Mouse (Mus musculus) liver, embryonic 11.5 days (tissue): ENCODE data around the gene Hoxa7. TPM values are rescaled to one million over a fixed set of nuclear protein-coding genes. Genes with fewer than 3 reads are reported as not detected.

Experiments used
- ATAC-seq: fragments of 200-750 bp; cut with Nextera tagmentation; replicated peaks from 2 replicates; pipeline ENCODE4 v1.8.0; 2017; ENCODE audit warnings: moderate number of reproducible peaks, mild to moderate bottlenecking, moderate TSS enrichment, moderate library complexity; ENCODE audit not compliant: low FRiP score
- DNase-seq: peaks from one replicate; pipeline ENCODE4 v3.0.0-alpha.2; 2017; ENCODE audit warnings: low spot score
- H3K27ac ChIP-seq: fragments of 300-500 bp; sonication (generic); 2 replicates; pipeline ENCODE4 v1.5.1; 2014; ENCODE audit warnings: mild to moderate bottlenecking, low read depth, low read length, control low read depth
- H3K27me3 ChIP-seq: fragments of 300-500 bp; sonication (generic); replicated peaks from 2 replicates; pipeline ENCODE4 v1.6.1; 2014; ENCODE audit warnings: low read length, mixed read lengths; ENCODE audit not compliant: control insufficient read depth, insufficient read depth
- H3K36me3 ChIP-seq: fragments of 300-500 bp; sonication (generic); 2 replicates; pipeline ENCODE4 v1.6.1; 2014; ENCODE audit warnings: mild to moderate bottlenecking, low read length, moderate library complexity, mixed read lengths; ENCODE audit not compliant: control insufficient read depth, insufficient read depth
- H3K4me1 ChIP-seq: fragments of 300-500 bp; sonication (generic); replicated peaks from 2 replicates; pipeline ENCODE4 v1.6.1; 2014; ENCODE audit warnings: low read length, mixed read lengths; ENCODE audit not compliant: control insufficient read depth, insufficient read depth
- H3K4me2 ChIP-seq: fragments of 300-500 bp; sonication (generic); 2 replicates; pipeline ENCODE4 v1.6.1; 2014; ENCODE audit warnings: mild to moderate bottlenecking, control low read depth, moderate library complexity
- H3K4me3 ChIP-seq: fragments of 300-500 bp; sonication (generic); 2 replicates; pipeline ENCODE4 v1.5.1; 2014; ENCODE audit warnings: low read depth, low read length, control low read depth
- H3K9ac ChIP-seq: fragments of 300-500 bp; sonication (generic); 2 replicates; pipeline ENCODE4 v1.6.1; 2014; ENCODE audit warnings: low read depth, low read length, control low read depth
- H3K9me3 ChIP-seq: fragments of 300-500 bp; sonication (generic); 2 replicates; pipeline ENCODE4 v1.6.1; 2016; ENCODE audit warnings: low read length, inconsistent platforms, mixed read lengths; ENCODE audit not compliant: control insufficient read depth
- WGBS: fragments of 180-500 bp; shearing (Covaris S2); extraction: QIAGEN DNeasy Blood & Tissue Kit; methylation state at CpG from one replicate; pipeline ENCODE4 v1.1.7; 2014; 5-methylcytosine and 5-hydroxymethylcytosine counted together
- polyA plus RNA-seq: library from polyadenylated mRNA; unstranded; fragments of >200 nt; fragmentation: Nextera tagmentation; extraction: Ambion mirVana; gene quantifications from 2 replicates; pipeline ENCODE4 v1.2.1, GENCODE M21; 2014

The Hoxa7 gene
- polyA plus RNA-seq, 1 experiment from 2014 or later: 2.7 TPM

- Histone ChIP-seq H3K27me3 (peaks cover 97% of the 10 kb centered on the region), H3K9ac (peak overlapping the region; percentile 47; the same call in 1 of the 2 replicates), H3K9me3 (no peaks in the 10 kb centered on the region), H3K4me3 (0 out of 2 replicates have a peak overlapping the region, but pooled peaks have one; percentile 2), H3K4me2 (peak overlapping the region; percentile 47), H3K4me1 (peaks cover 17% of the 10 kb centered on the region), H3K27ac (peak overlapping the region; percentile 61), H3K36me3 (no peaks in the 10 kb centered on the region)
- ATAC-seq: no peak
- 16% methylated on average over 16 of the region's 16 CpGs for WGBS
- peak; percentile 42 for DNase-seq
Observed at GRCm38 (mm10) chr6:52169499-52170165, 52.0 kb downstream of the Hoxa7 start.

DNA sequence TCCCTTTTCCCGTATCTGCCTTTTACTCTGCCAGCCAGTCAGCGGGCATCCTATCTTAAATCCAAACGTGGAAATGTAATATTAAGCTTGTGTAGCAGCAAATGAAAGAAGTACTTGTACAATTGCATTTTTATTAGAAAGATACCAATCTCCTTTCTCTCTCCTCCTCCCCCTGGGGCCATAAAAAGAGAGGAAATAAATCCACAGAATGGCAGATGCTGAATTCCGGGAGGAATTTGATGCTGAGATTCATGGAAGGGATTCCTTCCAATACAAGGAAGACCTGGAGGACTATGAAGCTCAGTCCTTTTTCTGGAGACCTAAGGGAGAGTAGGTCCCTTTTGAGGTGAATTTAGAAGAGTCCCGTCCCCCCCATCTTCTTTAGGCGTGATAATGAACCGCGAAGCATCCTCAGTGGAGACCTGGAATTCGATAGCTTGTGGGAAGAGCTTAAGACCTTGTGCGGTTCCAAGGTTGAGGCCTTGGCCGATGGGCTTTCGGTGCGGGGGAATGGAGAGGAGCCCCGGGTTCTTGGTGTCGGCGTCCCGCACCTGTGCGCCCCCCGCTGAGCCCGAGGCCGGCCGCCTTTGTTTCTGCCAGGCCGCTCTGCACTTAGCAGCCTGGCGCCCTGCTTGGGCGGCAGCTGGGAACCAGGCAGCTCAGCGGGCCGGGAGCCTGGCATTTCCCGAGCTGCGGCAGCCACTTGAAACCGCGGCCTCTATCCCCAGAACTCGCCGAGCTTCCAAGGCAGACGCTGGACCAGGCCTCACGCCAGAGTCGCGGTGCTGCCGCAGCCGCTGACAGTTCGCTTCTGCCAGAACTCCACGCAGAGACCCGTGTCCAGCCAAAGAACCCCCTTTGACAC lies 53.2 kb downstream of the Hoxa7 start:
- no peaks in the 10 kb centered on the region for H3K9me3 ChIP-seq
- ATAC-seq: no peak
- peak overlapping the region; percentile 73 for H3K27ac ChIP-seq
- H3K4me1 ChIP-seq: peaks cover 17% of the 10 kb centered on the region
- WGBS: 4% methylated on average over 42 of the region's 42 CpGs
- peak overlapping the region; percentile 32 for H3K4me3 ChIP-seq
- DNase-seq: peak; percentile 45
- peaks cover 99% of the 10 kb centered on the region for H3K27me3 ChIP-seq
- peak overlapping the region; percentile 55 for H3K4me2 ChIP-seq
- peak overlapping the region; percentile 58 for H3K9ac ChIP-seq
- no peaks in the 10 kb centered on the region for H3K36me3 ChIP-seq

GRCm38 (mm10) chr6:52167736-52168161 lies 53.9 kb downstream of the Hoxa7 start:
- Histone ChIP-seq H3K4me1 (peaks cover 17% of the 10 kb centered on the region), H3K9ac (peak overlapping the region; percentile 15; the same call in 1 of the 2 replicates), H3K4me3 (no peak overlapping the region; the same call in 1 of the 2 replicates), H3K36me3 (no peaks in the 10 kb centered on the region), H3K27ac (no peak overlapping the region; the same call in 1 of the 2 replicates), H3K27me3 (peaks cover 99% of the 10 kb centered on the region), H3K4me2 (peak overlapping the region; percentile 55), H3K9me3 (no peaks in the 10 kb centered on the region)
- no peak for ATAC-seq
- DNase-seq: no peak
- 13% methylated on average over 14 of the region's 14 CpGs for WGBS

DNA sequence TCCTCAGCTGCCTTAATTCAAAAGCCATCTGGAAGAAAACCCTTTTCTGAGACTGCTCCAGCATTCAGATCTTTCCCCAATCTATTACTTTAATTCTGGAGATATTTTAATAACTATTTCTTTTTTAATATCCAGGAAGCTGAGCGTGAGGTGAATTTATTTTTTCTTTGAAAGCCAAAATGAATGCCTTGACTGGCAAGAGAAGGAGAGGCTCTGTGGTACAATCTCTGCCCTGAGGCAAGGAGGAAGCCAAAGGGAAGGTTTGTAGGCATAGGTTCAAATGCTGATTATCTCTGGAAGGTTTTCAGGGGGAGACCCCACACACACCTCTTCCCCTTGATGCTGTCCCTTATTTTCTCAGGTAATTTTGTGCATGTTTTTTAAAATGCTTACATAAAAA lies 54.5 kb downstream of the Hoxa7 start:
- no peak for ATAC-seq
- peak overlapping the region; percentile 55 for H3K4me2 ChIP-seq
- H3K4me3 ChIP-seq: no peak overlapping the region
- no peak overlapping the region for H3K9ac ChIP-seq
- peak overlapping the region; percentile 78; the same call in 1 of the 2 replicates for H3K27ac ChIP-seq
- no peaks in the 10 kb centered on the region for H3K9me3 ChIP-seq
- H3K36me3 ChIP-seq: no peaks in the 10 kb centered on the region
- 32% methylated on average over 1 of the region's 1 CpGs for WGBS
- peaks cover 14% of the 10 kb centered on the region for H3K4me1 ChIP-seq
- peaks cover 99% of the 10 kb centered on the region for H3K27me3 ChIP-seq
- DNase-seq: no peak

- Histone ChIP-seq H3K4me1 (peaks cover 12% of the 10 kb centered on the region), H3K27me3 (peaks cover 99% of the 10 kb centered on the region), H3K4me2 (peak overlapping the region; percentile 55), H3K36me3 (no peaks in the 10 kb centered on the region), H3K9me3 (no peaks in the 10 kb centered on the region), H3K9ac (no peak overlapping the region), H3K27ac (peak overlapping the region; percentile 78), H3K4me3 (no peak overlapping the region)
- ATAC-seq: no peak
- WGBS: 12% methylated on average over 4 of the region's 4 CpGs
- no peak for DNase-seq
Observed at GRCm38 (mm10) chr6:52166431-52167077, 55.1 kb downstream of the Hoxa7 start.

GRCm38 (mm10) chr6:52165441-52166370 lies 55.9 kb downstream of the Hoxa7 start:
- H3K4me3 ChIP-seq: peak overlapping the region; percentile 37
- H3K9ac ChIP-seq: peak overlapping the region; percentile 55
- WGBS: 2% methylated on average over 28 of the region's 28 CpGs
- peaks cover 12% of the 10 kb centered on the region for H3K4me1 ChIP-seq
- H3K36me3 ChIP-seq: no peaks in the 10 kb centered on the region
- no peaks in the 10 kb centered on the region for H3K9me3 ChIP-seq
- DNase-seq (peak; percentile 39), ATAC-seq (no peak)
- peaks cover 97% of the 10 kb centered on the region for H3K27me3 ChIP-seq
- H3K4me2 ChIP-seq: peak overlapping the region; percentile 48
- peak overlapping the region; percentile 78 for H3K27ac ChIP-seq

DNA sequence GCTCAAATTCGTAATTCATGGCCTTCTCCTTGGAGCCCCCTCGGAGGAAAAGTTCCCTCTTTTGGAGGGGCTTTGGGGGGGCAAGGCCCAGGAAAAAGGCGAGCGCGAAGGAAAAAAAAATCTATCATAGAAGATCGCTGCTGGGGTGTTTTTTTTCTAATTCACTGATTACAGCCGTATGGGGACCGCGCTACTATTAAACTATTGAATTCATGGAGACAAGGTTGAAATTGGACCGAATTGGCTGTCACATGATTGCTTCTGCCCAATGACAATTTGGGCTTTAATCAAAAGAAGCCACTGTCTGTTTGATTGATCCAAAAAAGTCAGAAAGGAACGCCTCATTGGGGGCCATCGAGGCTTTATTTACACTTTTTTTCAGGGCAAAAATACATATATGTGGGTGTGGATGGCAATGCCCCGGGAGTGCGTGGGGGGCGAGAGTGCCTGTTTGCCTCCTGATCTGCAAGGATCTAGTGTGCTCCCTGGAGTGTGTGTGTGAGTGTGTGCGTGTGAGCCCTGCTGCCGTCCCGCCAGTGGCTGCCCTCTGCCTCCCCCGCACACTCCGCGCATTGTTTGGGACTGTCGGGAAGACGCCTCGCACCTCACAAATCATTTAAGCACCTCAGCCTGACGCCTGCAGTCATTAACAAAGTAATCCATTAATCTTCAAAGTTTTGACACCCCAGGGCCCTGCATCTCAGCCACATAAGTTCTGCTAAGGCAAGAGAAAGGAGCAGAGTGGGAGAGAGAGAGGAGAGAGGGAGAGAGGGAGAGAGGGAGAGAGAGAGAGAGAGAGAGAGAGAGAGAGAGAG lies 56.8 kb downstream of the Hoxa7 start, which contains the start of gene Hoxa2:
Gene Hoxa2, minus strand, starts transcription at position 206 of the 815 bp plus-strand sequence.
- peak within 1 kb of the TSS; percentile 41 for H3K4me3 ChIP-seq
- peaks cover 97% of the 10 kb centered on the region for H3K27me3 ChIP-seq
- no peaks in the 10 kb centered on the region for H3K9me3 ChIP-seq
- WGBS: 2% methylated on average over 25 of the region's 25 CpGs
- DNase-seq (peak; percentile 63), ATAC-seq (no peak)
- peak within 1 kb of the TSS; percentile 55 for H3K9ac ChIP-seq
- peak within 1 kb of the TSS; percentile 48 for H3K4me2 ChIP-seq
- peaks cover 6% of the 10 kb centered on the region for H3K4me1 ChIP-seq
- H3K36me3 ChIP-seq: no peaks in the 10 kb centered on the region
- H3K27ac ChIP-seq: peak within 1 kb of the TSS; percentile 86
